Mouse (Mus musculus): ENCODE results near the gene Tmem218.

Gene Tmem218

GRCm38 (mm10) chr9:37235951-37236737 lies 28.1 kb downstream of the Tmem218 start:
- DNase-seq, result no peak

GRCm38 (mm10) chr9:37242764-37243163 lies 34.7 kb downstream of the Tmem218 start:
- DNase-seq, result no peak

GRCm38 (mm10) chr9:37244600-37244999 lies 36.6 kb downstream of the Tmem218 start:
- no peak for DNase-seq

GRCm38 (mm10) chr9:37245404-37245803 lies 37.4 kb downstream of the Tmem218 start:
- no peak for DNase-seq

- DNase-seq, result no peak
These were observed 37.8 kb downstream of the Tmem218 start for GRCm38 (mm10) chr9:37245810-37246209.

GRCm38 (mm10) chr9:37247429-37247828 lies 39.4 kb downstream of the Tmem218 start:
- no peak for DNase-seq

- no peak for DNase-seq
These were observed 40.4 kb downstream of the Tmem218 start for GRCm38 (mm10) chr9:37248381-37248906.

- DNase-seq, result no peak
These were observed 42.0 kb downstream of the Tmem218 start for GRCm38 (mm10) chr9:37249976-37250375.

- no peak for DNase-seq
These were observed 42.6 kb downstream of the Tmem218 start for GRCm38 (mm10) chr9:37250631-37251030.

GRCm38 (mm10) chr9:37254531-37255110 lies 46.6 kb downstream of the Tmem218 start:
- DNase-seq, result no peak

- DNase-seq, result peak; percentile 80
These were observed 47.3 kb downstream of the Tmem218 start, which contains the start of gene Slc37a2 for GRCm38 (mm10) chr9:37255149-37255888. Slc37a2 (minus strand) TSS chr9:37255738.

GRCm38 (mm10) chr9:37255889-37256225 lies 47.8 kb downstream of the Tmem218 start:
- no peak for DNase-seq

GRCm38 (mm10) chr9:37266622-37267021 lies 58.6 kb downstream of the Tmem218 start:
- DNase-seq, result no peak

Measured in right cerebral cortex, postnatal 25 days (tissue).